Mouse (Mus musculus): ENCODE results near the gene Megf11. TPM values are rescaled to one million over a fixed set of nuclear protein-coding genes. Genes with fewer than 3 reads are reported as not detected.

Gene Megf11
- polyA plus RNA-seq, 1 experiment from 2014 or later: 0.53 TPM

DNA sequence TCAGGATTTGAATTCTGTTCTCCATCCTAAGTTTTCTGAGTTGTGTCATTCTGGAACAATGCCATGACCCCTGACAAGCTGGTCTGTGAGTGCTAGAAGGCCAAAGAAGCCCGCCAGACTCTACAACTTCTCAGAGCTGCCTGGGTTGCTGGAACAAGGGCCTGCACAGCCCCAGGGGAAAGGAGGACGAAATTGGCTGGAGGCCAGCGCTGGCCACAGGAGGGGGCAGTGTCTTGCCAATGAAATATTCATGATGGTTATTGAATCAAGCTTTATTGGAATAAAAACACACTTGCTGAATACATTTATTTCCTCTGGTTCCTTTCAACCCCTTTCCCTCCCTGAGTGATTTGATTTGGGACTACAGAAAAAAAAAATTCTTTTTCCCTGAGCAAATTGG, 224.1 kb downstream of the Megf11 start:
- no peak for ATAC-seq (replicated peaks; ENCODE audit: low FRiP score)
- Histone ChIP-seq H3K4me2 (no peak overlapping the region), H3K27ac (ENCODE audit: low read depth, low read length) (no peak overlapping the region), H3K27me3 (replicated peaks; ENCODE audit: control insufficient read depth, insufficient read depth, low read length) (no peaks in the 10 kb centered on the region), H3K4me1 (replicated peaks; ENCODE audit: control insufficient read depth, insufficient read depth, low read length) (no peaks in the 10 kb centered on the region), H3K36me3 (ENCODE audit: control insufficient read depth, insufficient read depth, low read length) (no peaks in the 10 kb centered on the region), H3K9me3 (ENCODE audit: control insufficient read depth, low read length) (no peaks in the 10 kb centered on the region), H3K4me3 (ENCODE audit: low read depth, low read length) (no peak overlapping the region), H3K9ac (ENCODE audit: low read depth, low read length) (no peak overlapping the region)
- DNase-seq (ENCODE audit: low spot score): no peak
- WGBS: 66% methylated on average over 3 of the region's 3 CpGs

DNA sequence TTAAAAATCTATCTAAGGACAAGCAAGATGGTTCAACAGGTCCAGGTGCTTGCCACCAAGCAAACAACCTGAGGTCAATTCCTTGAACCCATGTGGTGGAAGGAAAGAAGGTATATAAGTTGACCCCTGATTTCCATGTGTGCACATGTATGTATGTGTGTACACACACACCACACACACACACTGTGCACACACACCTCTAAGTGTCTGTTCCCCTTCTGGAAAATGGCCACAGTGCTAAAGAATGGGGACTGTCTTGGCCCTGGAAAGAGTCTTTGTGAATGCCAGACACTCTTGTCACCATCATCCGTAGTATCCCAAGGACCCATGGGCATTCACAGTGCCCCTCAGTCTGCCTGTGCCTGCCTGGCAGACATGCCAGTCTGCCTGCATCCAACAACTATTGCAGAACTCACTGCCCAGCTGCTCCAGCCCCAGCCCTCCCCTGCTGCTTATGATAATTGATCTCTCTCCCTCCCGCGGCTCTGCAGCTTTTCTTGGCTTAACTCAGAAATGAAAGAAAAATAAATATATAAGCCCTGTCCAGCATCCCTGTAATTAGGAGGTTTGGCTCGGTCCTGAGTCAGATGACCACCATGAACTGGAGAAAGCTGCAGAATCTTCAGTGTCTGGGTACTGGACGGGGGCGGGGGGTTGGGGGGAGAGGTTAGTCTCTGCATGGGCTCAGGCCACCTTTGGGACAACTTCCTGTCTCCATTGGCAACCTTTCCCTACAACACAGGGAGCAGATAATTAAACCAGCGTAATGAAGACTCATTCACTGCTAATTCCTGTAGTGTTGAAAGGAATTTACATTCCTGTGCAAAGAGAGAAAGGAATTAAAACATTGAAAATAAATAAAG, 226.9 kb downstream of the Megf11 start:
- H3K27ac ChIP-seq (ENCODE audit: low read depth, low read length): no peak overlapping the region
- no peak overlapping the region for H3K4me3 ChIP-seq (ENCODE audit: low read depth, low read length)
- no peaks in the 10 kb centered on the region for H3K4me1 ChIP-seq (replicated peaks; ENCODE audit: control insufficient read depth, insufficient read depth, low read length)
- no peak for DNase-seq (ENCODE audit: low spot score)
- no peaks in the 10 kb centered on the region for H3K36me3 ChIP-seq (ENCODE audit: control insufficient read depth, insufficient read depth, low read length)
- H3K4me2 ChIP-seq: no peak overlapping the region
- no peak overlapping the region for H3K9ac ChIP-seq (ENCODE audit: low read depth, low read length)
- WGBS: 30% methylated on average over 7 of the region's 7 CpGs
- no peak for ATAC-seq (replicated peaks; ENCODE audit: low FRiP score)
- H3K27me3 ChIP-seq (replicated peaks; ENCODE audit: control insufficient read depth, insufficient read depth, low read length): no peaks in the 10 kb centered on the region
- no peaks in the 10 kb centered on the region for H3K9me3 ChIP-seq (ENCODE audit: control insufficient read depth, low read length)

DNA sequence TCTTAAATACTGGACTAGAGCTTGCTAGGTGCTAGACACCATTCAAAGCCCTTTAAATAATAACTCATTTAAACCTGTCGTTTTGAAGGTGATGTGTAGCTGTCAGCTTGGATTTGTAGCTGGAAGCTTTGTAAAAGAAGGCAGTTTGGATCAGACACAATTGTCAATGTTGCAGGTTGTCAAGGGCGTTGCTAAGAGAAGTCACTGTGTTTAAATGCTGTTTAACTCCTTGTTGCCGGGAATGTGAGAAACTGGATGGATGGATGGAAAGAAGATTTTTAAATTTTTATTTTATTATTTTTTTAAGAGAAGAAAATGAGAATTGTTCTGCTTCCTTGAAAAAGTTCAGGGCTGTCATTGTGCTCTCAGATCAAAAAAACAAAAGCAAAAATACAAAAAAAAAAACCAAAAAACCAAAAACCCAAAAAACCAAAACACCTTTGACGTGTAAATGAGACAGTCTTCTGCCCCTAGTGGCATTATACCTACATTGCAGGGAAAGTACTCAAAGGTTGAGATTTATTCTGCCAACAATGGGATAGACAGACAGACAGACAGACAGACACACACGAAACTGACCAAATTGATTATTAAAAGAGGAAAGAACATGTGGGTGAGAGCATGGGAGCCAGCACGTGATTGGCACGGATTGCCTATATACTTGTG, 227.7 kb downstream of the Megf11 start:
- no peak overlapping the region for H3K4me3 ChIP-seq (ENCODE audit: low read depth, low read length)
- WGBS: 46% methylated on average over 7 of the region's 7 CpGs
- no peak overlapping the region for H3K4me2 ChIP-seq
- H3K36me3 ChIP-seq (ENCODE audit: control insufficient read depth, insufficient read depth, low read length): no peaks in the 10 kb centered on the region
- DNase-seq (ENCODE audit: low spot score) (no peak), ATAC-seq (replicated peaks; ENCODE audit: low FRiP score) (no peak)
- H3K27ac ChIP-seq (ENCODE audit: low read depth, low read length): no peak overlapping the region
- H3K4me1 ChIP-seq (replicated peaks; ENCODE audit: control insufficient read depth, insufficient read depth, low read length): no peaks in the 10 kb centered on the region
- H3K9ac ChIP-seq (ENCODE audit: low read depth, low read length): no peak overlapping the region
- H3K27me3 ChIP-seq (replicated peaks; ENCODE audit: control insufficient read depth, insufficient read depth, low read length): no peaks in the 10 kb centered on the region
- H3K9me3 ChIP-seq (ENCODE audit: control insufficient read depth, low read length): no peaks in the 10 kb centered on the region

DNA sequence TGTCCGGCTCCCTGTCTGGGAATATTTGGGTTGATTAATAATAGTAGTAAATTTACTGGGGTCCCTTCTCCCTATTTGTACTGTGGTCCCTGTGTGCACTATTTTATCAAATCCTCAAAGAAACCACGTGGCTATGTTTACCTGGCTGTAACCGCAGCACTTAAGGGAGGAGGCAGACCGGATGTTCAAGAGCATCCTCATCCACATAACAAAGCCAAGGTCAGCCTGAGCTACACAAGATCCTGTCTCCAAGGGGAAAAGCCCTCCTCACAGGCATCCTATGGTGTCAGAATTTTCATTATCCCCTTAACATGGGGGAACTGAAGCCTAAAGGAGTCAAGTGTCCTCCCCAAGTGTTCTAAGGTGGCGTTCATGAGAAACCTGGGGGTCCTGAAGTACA, 232.0 kb downstream of the Megf11 start:
- DNase-seq (ENCODE audit: low spot score) (no peak), ATAC-seq (replicated peaks; ENCODE audit: low FRiP score) (no peak)
- no peaks in the 10 kb centered on the region for H3K9me3 ChIP-seq (ENCODE audit: control insufficient read depth, low read length)
- no peak overlapping the region for H3K9ac ChIP-seq (ENCODE audit: low read depth, low read length)
- H3K27ac ChIP-seq (ENCODE audit: low read depth, low read length): no peak overlapping the region
- 61% methylated on average over 5 of the region's 5 CpGs for WGBS
- no peaks in the 10 kb centered on the region for H3K36me3 ChIP-seq (ENCODE audit: control insufficient read depth, insufficient read depth, low read length)
- H3K4me2 ChIP-seq: no peak overlapping the region
- no peak overlapping the region for H3K4me3 ChIP-seq (ENCODE audit: low read depth, low read length)
- H3K27me3 ChIP-seq (replicated peaks; ENCODE audit: control insufficient read depth, insufficient read depth, low read length): peaks cover 3% of the 10 kb centered on the region; the same call in 1 of the 2 replicates
- H3K4me1 ChIP-seq (replicated peaks; ENCODE audit: control insufficient read depth, insufficient read depth, low read length): no peaks in the 10 kb centered on the region

DNA sequence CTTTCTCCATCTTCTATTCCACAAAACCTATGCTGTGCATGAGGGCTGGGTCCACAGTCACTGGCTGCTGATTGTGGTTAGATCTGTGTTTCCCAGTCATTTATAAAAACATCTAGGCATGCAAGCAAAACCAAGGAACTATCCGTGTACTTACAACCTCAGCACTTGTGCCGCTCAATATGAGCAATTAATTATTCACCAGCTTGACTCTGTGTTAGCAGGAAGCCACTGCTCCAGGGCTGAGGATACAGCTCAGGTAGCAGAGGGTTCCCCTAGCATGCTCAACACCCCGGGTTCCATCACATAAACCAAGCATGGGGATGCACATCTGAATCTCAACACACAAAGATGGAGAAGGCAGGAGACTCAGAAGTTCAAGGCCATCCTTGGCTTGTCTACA, 233.0 kb downstream of the Megf11 start:
- Histone ChIP-seq H3K36me3 (ENCODE audit: control insufficient read depth, insufficient read depth, low read length) (no peaks in the 10 kb centered on the region), H3K4me3 (ENCODE audit: low read depth, low read length) (no peak overlapping the region), H3K4me1 (replicated peaks; ENCODE audit: control insufficient read depth, insufficient read depth, low read length) (no peaks in the 10 kb centered on the region), H3K27ac (ENCODE audit: low read depth, low read length) (no peak overlapping the region), H3K4me2 (no peak overlapping the region), H3K9ac (ENCODE audit: low read depth, low read length) (no peak overlapping the region), H3K27me3 (replicated peaks; ENCODE audit: control insufficient read depth, insufficient read depth, low read length) (peaks cover 3% of the 10 kb centered on the region; the same call in 1 of the 2 replicates), H3K9me3 (ENCODE audit: control insufficient read depth, low read length) (no peaks in the 10 kb centered on the region)
- DNase-seq (ENCODE audit: low spot score) (no peak), ATAC-seq (replicated peaks; ENCODE audit: low FRiP score) (no peak)
- 74% methylated on average over 3 of the region's 3 CpGs for WGBS

DNA sequence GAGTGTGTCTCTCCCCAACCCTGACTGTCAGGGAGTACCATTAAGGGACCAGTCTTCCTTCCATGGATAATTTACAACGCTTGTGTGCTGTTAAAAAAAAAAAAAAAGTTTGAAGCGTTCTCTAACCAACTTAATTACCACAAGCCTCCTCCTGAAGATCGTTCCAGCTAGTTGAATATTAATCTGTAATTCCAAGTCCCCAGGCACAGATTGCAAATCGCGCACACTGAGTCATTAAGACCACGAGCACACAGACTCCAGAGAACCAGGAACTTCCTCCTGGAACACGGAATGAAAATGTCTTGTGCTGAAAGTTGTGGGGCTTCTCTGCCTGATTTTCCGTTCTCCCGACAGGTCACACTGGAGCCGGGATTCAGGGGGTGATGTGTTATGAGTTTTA, 234.0 kb downstream of the Megf11 start:
- no peak for ATAC-seq (replicated peaks; ENCODE audit: low FRiP score)

DNA sequence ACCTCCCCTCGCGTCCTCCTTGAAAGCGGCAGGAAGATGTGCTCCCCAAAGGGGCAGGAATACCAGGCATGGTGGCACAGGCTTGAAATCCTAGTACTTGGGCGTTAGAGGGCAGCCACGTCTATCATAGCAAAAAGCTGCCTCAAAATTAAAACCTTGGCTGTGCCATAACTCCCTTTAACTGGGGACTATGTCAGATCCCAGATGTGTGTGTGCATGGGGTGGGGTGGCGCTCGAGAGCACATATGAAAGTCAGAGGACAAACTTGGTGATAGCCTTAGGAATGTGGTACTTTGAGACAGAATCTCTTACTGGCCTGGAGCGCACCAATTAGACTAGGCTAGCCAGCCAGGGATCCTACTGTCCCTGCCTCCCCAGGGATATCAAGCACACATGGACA, 235.2 kb downstream of the Megf11 start:
- no peak overlapping the region for H3K4me2 ChIP-seq
- no peak overlapping the region for H3K9ac ChIP-seq (ENCODE audit: low read depth, low read length)
- no peaks in the 10 kb centered on the region for H3K36me3 ChIP-seq (ENCODE audit: control insufficient read depth, insufficient read depth, low read length)
- H3K4me1 ChIP-seq (replicated peaks; ENCODE audit: control insufficient read depth, insufficient read depth, low read length): no peaks in the 10 kb centered on the region
- ATAC-seq (replicated peaks; ENCODE audit: low FRiP score) (no peak), DNase-seq (ENCODE audit: low spot score) (no peak)
- H3K27ac ChIP-seq (ENCODE audit: low read depth, low read length): no peak overlapping the region
- H3K9me3 ChIP-seq (ENCODE audit: control insufficient read depth, low read length): no peaks in the 10 kb centered on the region
- WGBS: 57% methylated on average over 8 of the region's 8 CpGs
- H3K4me3 ChIP-seq (ENCODE audit: low read depth, low read length): no peak overlapping the region
- peaks cover 3% of the 10 kb centered on the region; the same call in 1 of the 2 replicates for H3K27me3 ChIP-seq (replicated peaks; ENCODE audit: control insufficient read depth, insufficient read depth, low read length)

More for the DNA sequence above, 234.0 kb downstream of the Megf11 start:
- Histone ChIP-seq H3K4me1 (replicated peaks; ENCODE audit: control insufficient read depth, insufficient read depth, low read length) (no peaks in the 10 kb centered on the region), H3K9me3 (ENCODE audit: control insufficient read depth, low read length) (no peaks in the 10 kb centered on the region), H3K36me3 (ENCODE audit: control insufficient read depth, insufficient read depth, low read length) (no peaks in the 10 kb centered on the region), H3K27ac (ENCODE audit: low read depth, low read length) (no peak overlapping the region), H3K4me3 (ENCODE audit: low read depth, low read length) (no peak overlapping the region), H3K4me2 (no peak overlapping the region), H3K27me3 (replicated peaks; ENCODE audit: control insufficient read depth, insufficient read depth, low read length) (peaks cover 3% of the 10 kb centered on the region; the same call in 1 of the 2 replicates), H3K9ac (ENCODE audit: low read depth, low read length) (no peak overlapping the region)
- WGBS: 77% methylated on average over 10 of the region's 10 CpGs
- DNase-seq (ENCODE audit: low spot score): no peak

DNA sequence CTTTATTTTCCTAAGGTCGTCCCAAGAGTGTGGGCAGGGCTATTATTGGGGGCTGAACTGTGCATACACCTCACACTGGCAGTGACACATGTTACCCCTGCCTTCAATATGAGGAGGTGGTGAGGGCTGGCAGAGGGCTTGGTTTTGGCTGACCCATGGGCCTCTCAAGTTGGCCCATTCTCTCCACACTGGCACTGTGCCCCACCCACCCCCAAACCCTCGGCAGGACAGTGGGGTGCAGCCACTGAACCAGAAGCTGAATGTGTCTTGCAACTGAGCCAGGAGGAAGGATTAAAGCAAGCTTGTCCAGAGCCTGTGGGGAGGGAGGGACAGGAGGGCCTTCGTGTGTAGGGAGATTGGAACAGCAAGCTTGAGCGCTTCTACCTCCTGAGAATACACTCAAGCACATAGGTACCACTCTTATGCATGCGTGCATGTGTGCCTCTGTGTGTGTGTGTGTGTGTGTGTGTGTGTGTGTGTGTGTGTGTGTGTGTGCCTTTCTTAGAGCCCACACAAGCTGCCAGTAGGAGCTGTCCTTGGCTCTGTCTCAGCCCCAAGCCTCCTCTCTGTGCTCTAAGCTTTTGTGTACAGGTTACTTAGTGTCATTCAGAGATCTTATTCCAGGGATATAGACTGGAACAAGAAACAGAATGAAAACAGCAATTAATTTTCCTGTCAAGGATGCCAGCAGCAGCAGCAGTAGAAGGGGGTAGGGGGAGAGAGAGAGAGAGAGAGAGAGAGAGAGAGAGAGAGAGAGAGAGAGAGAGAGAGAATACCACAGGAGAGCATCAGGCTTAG, 236.3 kb downstream of the Megf11 start:
- H3K9ac ChIP-seq (ENCODE audit: low read depth, low read length): no peak overlapping the region
- no peak overlapping the region for H3K27ac ChIP-seq (ENCODE audit: low read depth, low read length)
- H3K4me2 ChIP-seq: no peak overlapping the region
- no peaks in the 10 kb centered on the region for H3K9me3 ChIP-seq (ENCODE audit: control insufficient read depth, low read length)
- peaks cover 3% of the 10 kb centered on the region; the same call in 1 of the 2 replicates for H3K27me3 ChIP-seq (replicated peaks; ENCODE audit: control insufficient read depth, insufficient read depth, low read length)
- WGBS: 73% methylated on average over 5 of the region's 5 CpGs
- ATAC-seq (replicated peaks; ENCODE audit: low FRiP score): no peak
- no peak for DNase-seq (ENCODE audit: low spot score)
- no peak overlapping the region for H3K4me3 ChIP-seq (ENCODE audit: low read depth, low read length)
- H3K36me3 ChIP-seq (ENCODE audit: control insufficient read depth, insufficient read depth, low read length): no peaks in the 10 kb centered on the region
- H3K4me1 ChIP-seq (replicated peaks; ENCODE audit: control insufficient read depth, insufficient read depth, low read length): no peaks in the 10 kb centered on the region

Data from liver, embryonic 11.5 days (tissue).